ENCODE assay signal across 15 mouse cellular contexts in the genomic region with DNA sequence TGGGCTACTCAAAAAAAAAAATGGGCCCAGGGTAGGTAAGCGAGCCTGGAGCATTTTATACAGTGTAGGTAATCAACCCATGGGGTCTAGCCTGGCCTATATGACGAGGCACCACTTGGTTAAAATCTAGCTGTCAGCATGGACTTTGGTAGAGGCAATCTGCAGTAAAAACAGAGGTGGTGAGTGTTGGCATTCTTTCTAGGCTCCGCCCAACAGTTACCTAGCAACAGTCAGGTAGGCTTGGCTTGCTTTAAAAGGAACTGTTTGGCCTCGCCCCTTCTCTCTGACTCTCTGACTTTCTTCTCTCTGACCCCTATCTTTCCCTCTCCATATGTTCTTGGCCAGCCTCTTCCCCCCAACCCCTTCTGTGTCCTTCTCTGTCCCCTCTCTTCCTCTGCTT.
DNase-seq lines count a peak whose midpoint lies in the region; ATAC-seq and TF ChIP-seq lines count a peak whose summit lies in the region.
"Had no signal": no experiment of that assay in that cellular context is flagged by ENCODE, and none has a peak within 500 bp of the region (broad histone marks: within the 10 kb centered on the region; RNA-seq: fewer than 3 reads in every experiment).

No protein-coding gene starts in this region.

- no peak for TF ChIP-seq CTCF in lung, postnatal 0 days (IDR thresholded peaks at IDR 0.05)

- H3K9me3 ChIP-seq in intestine, embryonic 16.5 days (ENCODE audit: control insufficient read depth, low read length) = no peaks in the 10 kb centered on the region
- no peaks in the 10 kb centered on the region for H3K9me3 ChIP-seq in lung, postnatal 0 days (ENCODE audit: low read length)
- H3K9me3 ChIP-seq: forebrain, embryonic 12.5 days had no signal

- no peaks in the 10 kb centered on the region for H3K27me3 ChIP-seq in intestine, embryonic 16.5 days (replicated peaks; ENCODE audit: control insufficient read depth, insufficient read depth, low read length)
- H3K27me3 ChIP-seq in lung, postnatal 0 days (replicated peaks; ENCODE audit: insufficient read depth, low read length) = no peaks in the 10 kb centered on the region
- H3K27me3 ChIP-seq: forebrain, embryonic 12.5 days had no signal

- H3K36me3 ChIP-seq in intestine, embryonic 16.5 days (ENCODE audit: control insufficient read depth, insufficient read depth, low read length) = no peaks in the 10 kb centered on the region
- no peaks in the 10 kb centered on the region for H3K36me3 ChIP-seq in lung, postnatal 0 days (ENCODE audit: insufficient read depth, low read length)
- H3K36me3 ChIP-seq: forebrain, embryonic 12.5 days had no signal

- H3K27ac ChIP-seq in intestine, embryonic 16.5 days (ENCODE audit: low read length) = no peak overlapping the region
- H3K27ac ChIP-seq in lung, postnatal 0 days (ENCODE audit: low read length) = 0 out of 2 replicates have a peak overlapping the region, but pooled peaks have one; percentile 48
- H3K27ac ChIP-seq: forebrain, embryonic 12.5 days; layer of hippocampus, adult 2 months had no signal

- 59% methylated on average over 4 of the region's 4 CpGs for WGBS in intestine, embryonic 16.5 days
- WGBS in lung, postnatal 0 days = 53% methylated on average over 4 of the region's 4 CpGs

- H3K4me2 ChIP-seq in intestine, embryonic 16.5 days (ENCODE audit: low read depth, low read length) = no peak overlapping the region
- no peak overlapping the region for H3K4me2 ChIP-seq in lung, postnatal 0 days (replicated peaks; ENCODE audit: low read depth, low read length)
- H3K4me2 ChIP-seq: forebrain, embryonic 12.5 days had no signal

- peak; percentile 48 for ATAC-seq in CD4-positive, CD25-positive, alpha-beta regulatory T cell, adult 4 months
- peak; percentile 79 for ATAC-seq in intestine, embryonic 16.5 days
- ATAC-seq in lung, postnatal 0 days = peak; percentile 34

- no peak for TF ChIP-seq EP300 in lung, postnatal 0 days (IDR thresholded peaks at IDR 0.05)

- DNase-seq in CD4-positive helper T cell, adult 2 months (ENCODE audit: low read depth, low spot score) = peak; percentile 68
- DNase-seq in lung, postnatal 0 days (ENCODE audit: low spot score) = peak; percentile 64
- no peak for DNase-seq in right cerebral cortex, postnatal 14 days
- DNase-seq in spleen, postnatal 14 days (ENCODE audit: low spot score in 2 of 2) = no peak
- DNase-seq in gastrocnemius, adult 8-10 months (ENCODE audit: low spot score in 2 of 2) = no peak
- DNase-seq: adrenal gland, postnatal 14 days; cerebellum, adult 11 months; gastrocnemius, postnatal 25 days; left cerebral cortex, postnatal 4 days; spleen, adult 18-20 months; thymus, postnatal 25 days had no signal

- H3K4me3 ChIP-seq in intestine, embryonic 16.5 days (ENCODE audit: low read length) = no peak overlapping the region
- no peak overlapping the region for H3K4me3 ChIP-seq in lung, postnatal 0 days (ENCODE audit: low read depth, low read length)
- H3K4me3 ChIP-seq: forebrain, embryonic 12.5 days; layer of hippocampus, adult 2 months had no signal

- no peak overlapping the region for H3K9ac ChIP-seq in intestine, embryonic 16.5 days (ENCODE audit: low read depth, low read length)
- H3K9ac ChIP-seq in lung, postnatal 0 days (replicated peaks; ENCODE audit: low read depth) = no peak overlapping the region
- H3K9ac ChIP-seq: forebrain, embryonic 12.5 days had no signal

- peaks cover 14% of the 10 kb centered on the region; the same call in 1 of the 2 replicates for H3K4me1 ChIP-seq in intestine, embryonic 16.5 days (ENCODE audit: control insufficient read depth, insufficient read depth, low read length)
- peaks cover 13% of the 10 kb centered on the region for H3K4me1 ChIP-seq in lung, postnatal 0 days (ENCODE audit: insufficient read depth, low read depth, low read length)

Comparison
In these comparisons a context has a peak if more than half of its experiments do, and no peak if none do; other contexts are left out.
1. DNase-seq: peak in CD4-positive helper T cell, adult 2 months (single experiment) and lung, postnatal 0 days (single experiment); none in right cerebral cortex, postnatal 14 days (single experiment), spleen, postnatal 14 days (0 of 2) and gastrocnemius, adult 8-10 months (0 of 2).
2. Peak in every context shown above with its lines, with median percentiles within 50 percentile points of each other: ATAC-seq.